Mouse (Mus musculus) thymus, adult 2 months (tissue): ENCODE measurements around the gene Isg20l2.

Experiments used
- CTCF ChIP-seq: fragments of 200-500 bp; IDR thresholded peaks from 2 replicates; pipeline ENCODE4 v1.5.1; 2012; ENCODE audit warnings: mild to moderate bottlenecking, control low read depth, low read length, moderate library complexity, borderline replicate concordance; ENCODE audit not compliant: control insufficient read depth, poor library complexity, insufficient read depth; ENCODE audit errors: extremely low read depth
- POLR2A ChIP-seq: fragments of 200-500 bp; IDR thresholded peaks from 2 replicates; pipeline ENCODE4 v1.6.1; 2012; ENCODE audit warnings: mild to moderate bottlenecking, low read length, control low read depth, moderate library complexity; ENCODE audit not compliant: control insufficient read depth, poor library complexity, insufficient read depth; ENCODE audit errors: extremely low read depth

GRCm38 (mm10) chr3:87949266-87949954, 19.3 kb downstream of the Isg20l2 start:
- TF ChIP-seq POLR2A (no peak), CTCF (no peak)
